Mouse (Mus musculus) ES-E14 (cell line): ENCODE measurements around the gene Tmprss12. TPM values are rescaled to one million over a fixed set of nuclear protein-coding genes. Genes with fewer than 3 reads are reported as not detected.
A peak's percentile ranks its signal among the peaks of the same experiment; 100 is the strongest.
"Not testable (repeated sequence)": the region's sequence is repeated elsewhere in the genome, so short reads cannot be mapped to it uniquely, and the experiment has no call there.

Experiments used
- DNase-seq: peaks from one replicate; pipeline ENCODE4 v3.0.0-alpha.2; 2013; ENCODE audit warnings: low read depth, low spot score
- H3K27ac ChIP-seq: 2 replicates; pipeline ENCODE4 v1.5.1; 2012; ENCODE audit warnings: low read depth, mild to moderate bottlenecking, low read length, moderate library complexity, mixed read lengths; ENCODE audit not compliant: poor library complexity, insufficient read depth, severe bottlenecking
- H3K36me3 ChIP-seq: 2 replicates; pipeline ENCODE4 v1.6.1; 2012; ENCODE audit warnings: mild to moderate bottlenecking, low read length, moderate library complexity, mixed read lengths; ENCODE audit not compliant: control insufficient read depth, poor library complexity, insufficient read depth, severe bottlenecking
- H3K4me1 ChIP-seq, 2 experiments: fragments of 150-350 bp in 1 of 2; sonication (generic) in 1 of 2; 2 replicates each; pipeline ENCODE4 v1.6.1; 2012; ENCODE audit warnings: low read length in 2 of 2, mild to moderate bottlenecking in 1 of 2, mixed read lengths in 1 of 2; ENCODE audit not compliant: control insufficient read depth in 2 of 2, insufficient read depth in 2 of 2, poor library complexity in 1 of 2
- H3K4me3 ChIP-seq, 2 experiments: fragments of 150-350 bp in 1 of 2; sonication (generic) in 1 of 2; 2 replicates each; pipeline ENCODE4 v1.5.1; 2012; ENCODE audit warnings: low read length in 2 of 2, low read depth in 1 of 2, mild to moderate bottlenecking in 1 of 2, mixed read lengths in 1 of 2; ENCODE audit not compliant: insufficient read depth in 1 of 2, poor library complexity in 1 of 2, severe bottlenecking in 1 of 2
- H3K9ac ChIP-seq: 2 replicates; pipeline ENCODE4 v1.6.1; 2012; ENCODE audit warnings: low read depth, mild to moderate bottlenecking, low read length, mixed read lengths; ENCODE audit not compliant: poor library complexity, insufficient read depth, severe bottlenecking
- H3K9me3 ChIP-seq: fragments of 150-350 bp; sonication (generic); 2 replicates; pipeline ENCODE4 v1.6.1; 2012; ENCODE audit warnings: low read depth, mild to moderate bottlenecking, low read length; ENCODE audit not compliant: control insufficient read depth, insufficient read depth
- CHD2 ChIP-seq: IDR thresholded peaks from 2 replicates; pipeline ENCODE4 v1.6.1; 2014; ENCODE audit warnings: mild to moderate bottlenecking, low read depth, low read length, inconsistent platforms
- HCFC1 ChIP-seq: IDR thresholded peaks from 2 replicates; pipeline ENCODE4 v1.6.1; 2012; ENCODE audit warnings: low read length, inconsistent platforms, borderline replicate concordance; ENCODE audit not compliant: insufficient read depth
- MAFK ChIP-seq: IDR thresholded peaks from 2 replicates; pipeline ENCODE4 v1.6.1; 2014; ENCODE audit warnings: mild to moderate bottlenecking, low read depth, low read length, inconsistent platforms; ENCODE audit not compliant: insufficient read depth
- ZC3H11A ChIP-seq: IDR thresholded peaks from 2 replicates; pipeline ENCODE4 v1.6.1; 2012; ENCODE audit warnings: low read depth, mild to moderate bottlenecking, inconsistent platforms, low read length, borderline replicate concordance
- ZNF384 ChIP-seq: IDR thresholded peaks from 2 replicates; pipeline ENCODE4 v1.6.1; 2012; ENCODE audit warnings: low read depth, low read length, inconsistent platforms
- in situ Hi-C, 2 experiments: fragments of 600-800 bp; cut with MboI; formaldehyde crosslinking; loops; one replicate each; pipeline ENCODE4 v1.15.1; 2025; ENCODE audit warnings: low sequenced_read_pairs in 2 of 2, inconsistent platforms in 1 of 2; ENCODE audit not compliant: unreplicated experiment in 2 of 2
- total RNA-seq: library from RNA; depleted of rRNA; stranded (reverse); fragments of 300-350 nt; gene quantifications from 2 replicates; pipeline ENCODE4 v1.2.3, GENCODE M21; 2012

The Tmprss12 gene
- total RNA-seq, 1 experiment, result 1.6 TPM

- Histone ChIP-seq H3K27ac (no peak overlapping the region), H3K9ac (no peak overlapping the region), H3K4me3 (no peak overlapping the region), H3K4me1 (peaks cover 4% of the 10 kb centered on the region in 2 experiments; a peak in 3 of 4 replicates), H3K9me3 (no peaks in the 10 kb centered on the region), H3K36me3 (no peaks in the 10 kb centered on the region)
- in situ Hi-C loops, result no loop called here
- no peak for DNase-seq
- TF ChIP-seq HCFC1 (no peak), CHD2 (no peak), MAFK (no peak), ZNF384 (no peak), ZC3H11A (no peak)
Observed at GRCm38 (mm10) chr15:100306201-100306600, 25.6 kb downstream of the Tmprss12 start.

DNA sequence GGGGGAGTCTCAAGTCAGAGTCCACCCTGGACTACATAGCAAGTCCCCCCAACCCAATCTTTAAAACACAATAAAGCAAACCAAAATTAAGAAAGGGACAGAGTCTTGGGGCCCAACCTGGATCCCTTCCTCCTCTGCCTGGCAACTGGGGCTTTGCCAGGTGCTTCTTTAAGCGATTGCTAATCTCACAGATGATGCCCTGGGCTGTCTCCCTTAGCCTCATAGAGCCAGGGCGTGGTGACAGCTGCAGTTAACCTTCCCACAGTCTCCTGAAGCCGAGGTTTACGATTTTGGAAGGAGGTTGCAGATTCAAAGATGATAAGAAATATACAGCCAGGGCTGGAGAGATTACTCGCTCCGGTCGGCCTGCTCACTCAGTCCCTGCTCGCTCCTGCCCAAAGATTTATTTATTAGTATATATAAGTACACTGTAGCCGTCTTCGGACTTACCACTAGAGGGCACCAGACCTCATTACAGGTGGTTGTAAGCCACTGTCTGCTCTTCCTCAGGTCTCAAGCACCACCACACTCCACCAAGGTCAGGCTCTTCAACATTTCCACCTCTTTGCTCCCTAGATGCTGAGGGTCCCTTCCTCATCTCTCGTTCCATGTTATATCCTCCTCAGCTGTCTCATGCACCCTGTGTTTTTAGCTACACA lies 26.9 kb downstream of the Tmprss12 start:
- H3K9ac ChIP-seq, H3K9me3 ChIP-seq, H3K4me3 ChIP-seq, H3K36me3 ChIP-seq, DNase-seq, H3K4me1 ChIP-seq, H3K27ac ChIP-seq, in situ Hi-C loops: not testable (repeated sequence)

GRCm38 (mm10) chr15:100312346-100312745 lies 31.7 kb downstream of the Tmprss12 start:
- no peaks in the 10 kb centered on the region for H3K9me3 ChIP-seq
- H3K4me1 ChIP-seq, result peaks cover 0 to 2% of the 10 kb centered on the region in 2 experiments; a peak in 2 of 4 replicates
- DNase-seq, result no peak
- H3K9ac ChIP-seq, result no peak overlapping the region
- no peak overlapping the region for H3K4me3 ChIP-seq
- H3K27ac ChIP-seq, result no peak overlapping the region
- no peaks in the 10 kb centered on the region for H3K36me3 ChIP-seq
- no peak for TF ChIP-seq ZNF384
- TF ChIP-seq ZC3H11A, result no peak
- TF ChIP-seq CHD2, result no peak
- TF ChIP-seq MAFK, result no peak
- no peak for TF ChIP-seq HCFC1
- in situ Hi-C loops, result loop anchor here (5.0 kb wide), 1 partner anchor 45 kb away; no protein-coding TSS in a partner anchor

DNA sequence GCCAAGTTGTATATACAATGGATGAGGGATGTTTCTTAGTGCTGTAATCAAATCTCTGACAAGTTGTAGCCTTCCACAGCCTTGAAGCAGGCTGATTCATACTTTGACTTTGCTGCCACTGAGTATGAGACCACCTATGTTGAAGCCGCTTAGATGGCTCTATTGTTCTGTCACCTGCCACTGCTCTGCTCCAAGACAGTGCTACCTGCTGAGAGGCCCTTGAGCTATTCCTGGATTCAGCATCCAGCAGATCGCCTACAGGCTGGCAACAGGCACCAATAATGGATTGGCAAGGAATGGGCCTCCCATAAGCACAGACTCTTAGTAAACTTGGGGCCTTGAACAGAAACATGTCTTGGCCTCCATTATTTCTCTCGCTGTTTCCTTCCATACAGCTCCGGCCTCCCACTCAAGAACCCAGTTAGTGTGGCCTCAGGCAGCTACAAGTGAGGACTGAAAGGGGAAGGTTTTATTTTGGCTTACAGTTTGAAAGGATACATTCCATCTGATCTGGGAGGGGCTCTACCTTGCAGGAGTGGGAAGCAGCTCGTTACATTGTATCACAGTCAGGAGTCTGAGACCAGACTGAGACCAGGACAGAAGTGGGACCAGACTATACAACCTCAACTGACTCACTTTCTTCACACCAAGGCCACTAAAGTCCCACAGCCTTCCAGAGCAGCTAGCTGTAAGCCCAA lies 34.0 kb downstream of the Tmprss12 start:
- no peak for DNase-seq
- H3K9ac ChIP-seq, result no peak overlapping the region
- no peak overlapping the region for H3K4me3 ChIP-seq
- H3K36me3 ChIP-seq, result no peaks in the 10 kb centered on the region
- H3K27ac ChIP-seq, result peak overlapping the region; percentile 44; the same call in 1 of the 2 replicates
- H3K4me1 ChIP-seq, result peaks cover 0 to 2% of the 10 kb centered on the region in 2 experiments; a peak in 1 of 4 replicates
- no peaks in the 10 kb centered on the region for H3K9me3 ChIP-seq
- in situ Hi-C loops, result loop anchor here (5.0 kb wide), 1 partner anchor 43 kb away; no protein-coding TSS in a partner anchor
- TF ChIP-seq ZC3H11A (no peak), HCFC1 (no peak), CHD2 (no peak), ZNF384 (no peak), MAFK (no peak)

DNA sequence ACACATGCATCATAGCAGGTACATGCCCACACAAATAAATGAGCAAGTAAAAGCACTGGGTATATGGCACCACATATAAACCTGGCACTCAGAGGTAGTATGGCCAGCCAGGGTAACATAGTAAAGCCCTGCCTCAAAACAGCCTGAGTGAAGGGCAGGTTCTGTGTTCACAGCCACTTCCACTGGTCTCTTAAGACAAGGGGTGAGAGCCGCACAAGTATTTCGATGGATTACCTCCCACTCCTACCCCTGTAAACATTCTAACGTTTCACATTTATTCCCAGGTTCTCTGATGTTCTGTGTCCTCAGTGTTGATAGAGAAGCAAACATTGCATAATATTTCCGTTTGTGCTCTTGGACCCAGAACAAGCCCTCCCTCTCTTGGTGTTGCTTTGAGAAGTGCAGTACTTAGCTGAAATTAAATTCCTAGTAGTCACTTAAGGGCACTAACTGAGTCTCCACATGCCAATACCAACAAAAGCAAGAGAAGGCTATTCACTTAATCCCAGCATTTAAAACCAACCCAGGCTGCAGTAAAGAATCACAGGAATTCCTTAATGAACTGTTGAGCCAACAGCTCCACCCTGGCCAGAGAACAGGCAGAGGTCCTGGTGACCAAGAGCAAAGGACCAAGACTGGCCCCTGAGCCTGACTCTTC lies 37.5 kb downstream of the Tmprss12 start:
- H3K4me3 ChIP-seq, DNase-seq, H3K27ac ChIP-seq, H3K9me3 ChIP-seq, H3K4me1 ChIP-seq, H3K9ac ChIP-seq, in situ Hi-C loops, H3K36me3 ChIP-seq: not testable (repeated sequence)
